Mouse (Mus musculus): Measurements from ENCODE around the gene Speer1. TPM values are rescaled to one million over a fixed set of nuclear protein-coding genes. Genes with fewer than 3 reads are reported as not detected.
"Not testable (repeated sequence)": the region's sequence is repeated elsewhere in the genome, so short reads cannot be mapped to it uniquely, and the experiment has no call there.

Speer1 gene
- total RNA-seq (2021), result not detected
- long read RNA-seq, result 0 reads

GRCm38 (mm10) chr5:11341216-11341615, at the start of gene Speer1:
Gene Speer1, plus strand, starts transcription at chr5:11341516.
- DNase-seq (ENCODE audit: low spot score in 2 of 2), result not testable (repeated sequence)

Other genes starting within 250 kb of the Speer1 start
- not detected for gene Gm8879, start 213.9 kb upstream of the Speer1 start, total RNA-seq (2021)
- gene Gm5861, start 158.4 kb upstream of the Speer1 start, total RNA-seq (2021), result not detected
- not detected for gene Gm8890, start 85.5 kb upstream of the Speer1 start, total RNA-seq (2021)
- gene Gm8897, start 74.9 kb downstream of the Speer1 start, total RNA-seq (2021), result not detected
- not detected for gene Gm8906, start 161.2 kb downstream of the Speer1 start, total RNA-seq (2021)